Mouse (Mus musculus) bone marrow macrophage, adult 2 months (primary cell): ENCODE measurements around the gene Shank2. TPM values are rescaled to one million over a fixed set of nuclear protein-coding genes. Genes with fewer than 3 reads are reported as not detected.

Experiments
- H3K27ac ChIP-seq: 2 replicates; pipeline ENCODE4 v1.5.1; 2012; ENCODE audit warnings: low read depth, low read length; ENCODE audit not compliant: insufficient read depth
- H3K4me1 ChIP-seq: 2 replicates; pipeline ENCODE4 v1.6.1; 2012; ENCODE audit warnings: low read length; ENCODE audit not compliant: control insufficient read depth, insufficient read depth
- H3K4me3 ChIP-seq: 2 replicates; pipeline ENCODE4 v1.5.1; 2012; ENCODE audit warnings: mild to moderate bottlenecking, low read length, moderate library complexity; ENCODE audit not compliant: insufficient read depth
- CTCF ChIP-seq: IDR thresholded peaks from 2 replicates; pipeline ENCODE4 v1.5.1; 2012; ENCODE audit warnings: low read depth, mild to moderate bottlenecking, low read length, moderate library complexity
- POLR2A ChIP-seq: IDR thresholded peaks from 2 replicates; pipeline ENCODE4 v1.6.1; 2012; ENCODE audit warnings: mild to moderate bottlenecking, low read depth, low read length, borderline replicate concordance
- polyA plus RNA-seq: library from polyadenylated mRNA; stranded (reverse); fragments of >200 nt; gene quantifications from 2 replicates; pipeline ENCODE4 v1.2.4, GENCODE M21; 2012; ENCODE audit not compliant: missing spikeins, insufficient read depth, insufficient read length

Gene Shank2
- polyA plus RNA-seq, 1 experiment, result not detected

DNA sequence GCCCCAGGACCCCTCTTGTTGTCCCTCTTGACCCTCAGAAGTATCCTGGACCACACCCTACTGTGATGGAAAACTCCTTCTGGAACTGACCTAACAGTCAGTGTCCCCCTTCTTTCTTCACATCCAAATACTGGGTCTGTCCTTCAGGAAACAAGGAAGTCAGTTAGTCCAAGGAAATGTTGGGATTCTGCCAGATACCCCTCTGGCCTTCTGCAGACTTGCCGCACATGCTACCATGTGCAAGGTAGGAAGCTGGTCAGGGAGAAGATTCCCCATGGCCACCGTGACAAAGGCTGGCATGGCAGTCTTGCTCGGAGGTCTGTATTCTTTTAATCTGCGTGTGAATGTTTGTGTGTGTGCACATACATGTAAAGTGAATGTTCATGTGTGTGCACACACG is 337.0 kb downstream of the Shank2 start:
- Histone ChIP-seq H3K27ac (no peak overlapping the region), H3K4me1 (no peaks in the 10 kb centered on the region), H3K4me3 (no peak overlapping the region)
- TF ChIP-seq POLR2A, result no peak
- no peak for TF ChIP-seq CTCF

DNA sequence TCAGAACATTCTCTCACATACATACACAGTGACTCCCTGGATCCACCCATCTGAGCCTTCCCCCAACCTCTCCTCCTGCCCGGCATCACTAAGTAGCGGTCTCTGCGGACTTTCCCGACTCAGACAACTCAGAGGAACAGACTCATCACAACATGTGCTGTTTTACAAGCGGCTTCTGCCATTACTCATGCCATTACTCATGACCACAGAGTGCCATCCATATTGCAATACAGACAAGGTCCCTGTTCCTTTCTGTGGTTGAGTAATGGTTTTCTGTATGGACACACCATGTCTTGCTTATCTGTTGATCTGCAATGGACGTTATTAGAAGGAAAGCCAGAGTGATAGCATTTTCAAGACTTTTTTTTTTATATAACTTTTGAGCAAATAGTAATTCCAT is 338.6 kb downstream of the Shank2 start:
- H3K4me3 ChIP-seq, result no peak overlapping the region
- TF ChIP-seq POLR2A (no peak), CTCF (no peak)
- no peaks in the 10 kb centered on the region for H3K4me1 ChIP-seq
- H3K27ac ChIP-seq, result no peak overlapping the region

DNA sequence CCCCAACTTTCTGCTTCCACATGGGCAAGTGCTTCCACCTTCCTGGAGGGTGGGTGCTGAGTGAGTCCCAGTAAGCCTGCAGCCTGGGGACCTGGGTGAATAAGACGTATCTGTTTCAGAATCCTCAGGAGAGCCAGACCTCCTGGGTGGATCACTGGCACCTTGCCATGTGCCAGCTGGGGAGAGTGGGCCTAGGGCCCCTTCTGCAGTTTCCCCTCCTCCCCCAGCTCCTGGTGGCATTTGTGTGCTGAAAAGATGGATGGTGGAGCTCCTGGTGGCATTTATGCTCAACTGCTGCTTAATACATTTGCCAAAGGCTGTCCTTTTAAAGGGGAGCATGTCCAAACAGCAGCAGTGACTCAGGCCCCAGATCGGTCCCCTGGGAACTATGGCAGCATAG is 364.4 kb downstream of the Shank2 start:
- H3K27ac ChIP-seq, result no peak overlapping the region

DNA sequence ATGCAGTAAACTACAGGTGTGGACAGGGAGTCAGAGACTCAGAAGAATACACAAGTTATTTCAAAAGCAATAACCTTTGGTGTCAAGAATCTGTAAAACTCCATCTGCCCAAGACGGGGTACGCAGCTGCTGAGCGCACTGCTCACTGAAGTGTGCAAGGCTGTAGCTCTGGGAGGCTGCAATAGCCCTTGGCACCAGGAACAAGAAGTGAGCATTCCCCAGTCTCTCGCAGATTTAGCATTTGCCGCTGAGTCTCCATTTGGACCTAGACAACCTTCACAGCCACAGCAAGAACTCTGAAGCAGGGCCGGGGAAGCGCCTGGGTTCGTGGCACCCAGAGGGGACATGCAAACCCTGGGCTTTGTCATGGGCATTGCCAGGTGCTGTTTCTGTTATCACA is 371.3 kb downstream of the Shank2 start:
- Histone ChIP-seq H3K4me3 (no peak overlapping the region), H3K4me1 (no peaks in the 10 kb centered on the region), H3K27ac (no peak overlapping the region)
- no peak for TF ChIP-seq CTCF
- no peak for TF ChIP-seq POLR2A

More for the DNA sequence above, 364.4 kb downstream of the Shank2 start:
- TF ChIP-seq POLR2A (no peak), CTCF (no peak)
- Histone ChIP-seq H3K4me3 (no peak overlapping the region), H3K4me1 (no peaks in the 10 kb centered on the region)

DNA sequence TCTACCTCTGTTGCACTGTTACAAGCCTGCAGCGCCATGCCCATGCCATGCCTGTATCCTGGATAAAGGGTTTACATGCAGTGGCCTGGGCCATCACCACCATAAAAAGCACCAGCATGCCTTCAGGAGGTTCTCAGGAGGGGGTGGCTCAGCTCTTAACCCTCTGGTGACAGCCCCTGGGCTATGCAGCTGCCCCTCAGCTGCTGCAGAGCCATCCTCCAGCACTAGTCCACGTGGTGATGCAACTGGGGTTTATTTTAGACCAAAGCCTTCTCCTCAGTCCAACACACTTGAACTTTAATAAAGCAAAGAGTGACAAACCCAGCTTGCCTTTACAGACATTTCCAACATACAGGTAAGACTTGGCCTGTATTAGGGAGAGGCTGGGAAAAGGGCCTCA is 373.8 kb downstream of the Shank2 start:
- Histone ChIP-seq H3K27ac (no peak overlapping the region), H3K4me3 (no peak overlapping the region), H3K4me1 (no peaks in the 10 kb centered on the region)
- TF ChIP-seq POLR2A (no peak), CTCF (no peak)

DNA sequence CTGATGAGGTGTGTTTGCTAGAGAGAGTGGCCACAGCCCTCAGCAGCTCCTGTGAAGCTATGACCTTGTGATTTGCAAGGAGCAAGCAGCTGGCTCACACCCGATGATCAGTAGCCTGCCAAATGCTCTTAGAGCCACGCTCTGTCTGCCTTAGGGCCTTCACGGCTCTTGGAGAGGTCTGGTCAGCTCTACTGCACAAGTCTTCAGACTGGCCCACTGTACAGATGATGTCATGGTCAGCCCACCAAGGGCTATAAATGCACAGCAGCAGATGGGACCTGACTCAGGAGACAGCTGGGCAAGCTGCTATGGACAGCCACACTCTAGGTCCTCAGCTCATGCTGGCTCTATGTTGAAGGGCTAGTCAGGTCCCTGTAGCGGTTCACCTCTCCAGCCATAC is 376.5 kb downstream of the Shank2 start:
- Histone ChIP-seq H3K4me1 (no peaks in the 10 kb centered on the region), H3K4me3 (no peak overlapping the region), H3K27ac (no peak overlapping the region)
- TF ChIP-seq CTCF, result no peak

DNA sequence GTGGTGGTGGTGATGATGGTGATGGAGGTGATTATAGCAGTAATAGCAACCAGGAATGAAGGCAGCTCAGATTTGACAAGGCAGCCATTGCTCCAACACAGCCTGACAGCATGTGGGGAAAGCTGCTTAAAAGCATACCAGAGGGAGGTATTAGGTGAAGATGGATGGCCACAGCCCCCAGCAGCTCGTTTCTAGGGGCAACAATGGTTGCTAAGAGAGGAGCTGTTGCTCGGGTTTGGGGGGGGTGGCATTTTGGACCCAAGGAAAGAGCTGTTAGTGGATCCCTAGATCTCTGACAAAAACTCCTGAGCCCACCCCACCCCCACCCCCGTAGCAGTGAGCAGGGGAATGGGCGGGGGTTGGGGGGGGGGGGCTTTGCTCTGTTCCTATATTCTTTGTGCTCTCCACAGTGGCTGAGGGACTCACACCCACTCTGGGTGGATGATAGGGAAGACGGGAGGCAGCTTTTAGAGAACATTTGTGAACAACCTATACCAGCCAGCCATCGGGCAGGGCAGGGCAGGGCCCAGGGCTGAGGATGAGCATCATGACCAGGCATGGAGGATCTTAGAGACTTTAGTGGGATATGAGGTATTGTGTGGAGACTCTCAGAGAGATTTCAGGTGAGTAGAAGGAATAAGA is 377.6 kb downstream of the Shank2 start:
- H3K4me1 ChIP-seq, result no peaks in the 10 kb centered on the region
- H3K27ac ChIP-seq, result no peak overlapping the region
- TF ChIP-seq CTCF (no peak), POLR2A (no peak)

DNA sequence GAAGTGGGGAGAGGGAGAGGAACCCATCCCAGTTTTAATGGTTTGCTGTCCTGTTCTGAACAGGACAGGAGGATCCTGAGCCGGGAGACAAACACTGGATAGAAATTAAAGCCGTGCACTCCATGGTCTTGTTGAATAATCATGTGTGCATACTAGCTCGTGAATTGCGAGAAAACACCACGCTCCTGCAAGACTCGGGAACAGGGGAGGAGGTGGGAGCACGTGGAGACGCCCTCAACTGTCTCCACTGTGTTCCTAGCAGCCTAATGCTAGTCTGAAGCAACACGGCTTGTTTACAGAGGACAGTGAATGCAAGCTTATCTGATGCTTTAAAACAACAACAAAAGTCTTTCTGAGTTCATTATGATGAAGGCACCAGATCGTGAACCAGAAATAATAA is 379.9 kb downstream of the Shank2 start:
- Histone ChIP-seq H3K27ac (no peak overlapping the region), H3K4me3 (no peak overlapping the region)

More for the DNA sequence above, 377.6 kb downstream of the Shank2 start:
- no peak overlapping the region for H3K4me3 ChIP-seq

DNA sequence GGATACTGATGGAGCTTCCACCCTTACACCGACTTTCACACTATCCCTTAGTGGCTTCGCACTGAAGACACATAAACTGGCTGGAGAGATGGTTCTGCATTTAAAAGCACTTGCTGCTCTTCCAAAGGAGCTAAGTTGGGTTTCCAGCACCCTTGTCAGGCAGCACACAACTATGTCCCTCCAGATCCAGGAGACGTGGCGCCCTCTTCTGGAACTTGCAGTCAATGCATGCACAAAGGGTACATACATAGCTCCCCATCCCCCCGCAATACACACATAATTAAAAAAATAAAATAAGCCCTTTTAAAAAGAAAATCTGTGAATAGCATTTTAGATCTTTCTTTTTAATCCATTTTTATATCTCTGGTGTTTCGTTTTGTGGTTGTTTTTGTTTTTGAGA is 385.8 kb downstream of the Shank2 start:
- Histone ChIP-seq H3K4me3 (no peak overlapping the region), H3K27ac (no peak overlapping the region)
- no peak for TF ChIP-seq CTCF
- TF ChIP-seq POLR2A, result no peak

More for the DNA sequence above, 379.9 kb downstream of the Shank2 start:
- H3K4me1 ChIP-seq, result no peaks in the 10 kb centered on the region
- TF ChIP-seq CTCF (no peak), POLR2A (no peak)

DNA sequence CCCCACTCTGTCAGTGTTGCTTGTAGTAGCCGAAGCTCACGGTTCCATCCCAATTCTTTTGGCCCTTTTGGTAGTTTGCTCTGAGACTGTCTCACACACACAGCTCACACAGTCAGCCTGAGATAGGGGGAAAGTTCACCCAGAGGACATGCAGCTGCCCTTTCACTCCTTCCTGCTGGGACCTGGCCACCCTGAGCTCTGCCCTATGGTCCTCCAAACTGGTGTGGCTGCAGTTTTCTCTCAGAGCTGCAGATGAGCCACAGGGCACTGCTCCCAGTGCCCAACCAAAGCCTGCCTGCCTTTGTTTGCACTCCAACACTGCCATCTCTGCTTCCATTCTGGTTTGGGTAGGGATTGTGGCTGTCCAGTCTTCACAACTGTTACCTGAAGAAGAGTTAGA is 388.0 kb downstream of the Shank2 start:
- TF ChIP-seq POLR2A (no peak), CTCF (no peak)
- H3K4me3 ChIP-seq, result no peak overlapping the region
- no peak overlapping the region for H3K27ac ChIP-seq
- H3K4me1 ChIP-seq, result no peaks in the 10 kb centered on the region

More for the DNA sequence above, 385.8 kb downstream of the Shank2 start:
- H3K4me1 ChIP-seq, result no peaks in the 10 kb centered on the region

DNA sequence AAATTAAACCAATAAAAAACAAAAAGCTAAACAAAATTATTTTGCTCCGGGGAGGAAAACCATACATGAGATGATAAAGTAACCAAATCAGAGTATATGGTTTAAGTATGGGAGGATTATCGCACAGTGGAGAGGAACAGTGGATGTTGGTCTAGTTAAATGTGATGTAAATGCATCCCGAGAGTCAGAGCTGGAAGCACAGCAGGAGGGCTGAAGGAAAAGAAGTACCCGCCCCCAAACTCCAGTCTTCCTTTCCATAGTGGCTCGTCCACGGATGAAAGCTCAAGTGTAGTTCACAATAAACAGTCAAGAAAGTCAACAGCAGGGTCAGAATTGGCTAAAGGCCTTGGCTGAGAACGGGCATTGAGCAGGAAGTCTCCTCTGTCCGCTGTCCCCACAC is 388.9 kb downstream of the Shank2 start:
- no peaks in the 10 kb centered on the region for H3K4me1 ChIP-seq
- no peak for TF ChIP-seq POLR2A
- TF ChIP-seq CTCF, result no peak
- H3K4me3 ChIP-seq, result no peak overlapping the region
- H3K27ac ChIP-seq, result no peak overlapping the region
